Mouse (Mus musculus): ENCODE results near the gene Ndufaf7. TPM values are rescaled to one million over a fixed set of nuclear protein-coding genes. Genes with fewer than 3 reads are reported as not detected.

The Ndufaf7 gene
- polyA plus RNA-seq (2012; rRNA removed) = 4.9 and 9.2 TPM in 2 replicates

DNA sequence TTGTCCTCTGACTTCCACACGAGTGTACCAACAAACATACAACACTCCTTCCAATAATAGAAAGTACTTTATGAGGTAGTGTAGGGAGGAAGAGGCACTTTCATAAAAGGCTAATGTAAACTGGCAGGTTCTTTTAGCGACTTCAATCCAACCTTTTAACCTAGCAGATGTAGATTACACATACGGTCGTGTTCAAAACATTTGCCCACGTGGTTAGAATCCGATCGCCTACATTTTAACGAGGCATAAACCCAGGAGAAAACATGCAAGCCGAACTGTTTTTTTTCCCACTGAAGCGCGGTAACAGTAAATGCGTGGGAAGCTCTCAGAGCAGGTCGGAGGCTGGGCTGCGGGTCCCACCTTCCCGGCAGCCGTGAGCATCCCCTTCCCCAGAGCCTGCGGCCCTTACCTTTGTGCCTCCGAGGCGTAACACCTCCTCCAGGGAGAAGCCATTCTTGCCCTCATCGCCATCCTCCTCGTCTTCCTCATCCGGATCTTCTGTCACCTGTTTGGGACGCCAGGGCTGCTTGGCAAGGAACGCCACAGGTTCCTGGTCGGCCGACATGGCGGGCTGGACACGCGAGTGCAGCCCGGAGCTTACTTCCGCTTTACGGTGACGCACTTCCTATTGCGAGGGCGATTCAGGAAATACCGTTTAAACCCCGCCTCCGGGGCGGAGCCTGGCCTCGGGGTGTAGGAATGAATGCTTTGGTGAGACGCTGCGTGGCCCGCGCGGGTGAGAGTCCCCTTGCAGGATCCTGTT, at the start of gene Ndufaf7, which contains the start of gene Cebpz:
Gene Ndufaf7 (plus strand): TSS at position 671 of the 763 bp plus-strand sequence.
Gene Cebpz (minus strand): TSS at position 601 of the 763 bp plus-strand sequence.
- TF ChIP-seq POLR2A (IDR thresholded peaks at IDR 0.05; ENCODE audit: borderline replicate concordance, extremely low read depth, low read depth, low read length) = peak; percentile 91
- TF ChIP-seq CTCF (IDR thresholded peaks at IDR 0.05; ENCODE audit: insufficient read depth, low read length) = no peak
- peak; percentile 96 for DNase-seq
- under 1% methylated on average over 45 of the region's 45 CpGs for WGBS
- Histone ChIP-seq H3K4me1 (ENCODE audit: control insufficient read depth, insufficient read depth, low read length) (peaks cover 6% of the 10 kb centered on the region; the same call in 1 of the 2 replicates), H3K4me3 (replicated peaks; ENCODE audit: extremely low read depth, low read depth, low read length) (peak within 1 kb of the TSS; percentile 99)

DNA sequence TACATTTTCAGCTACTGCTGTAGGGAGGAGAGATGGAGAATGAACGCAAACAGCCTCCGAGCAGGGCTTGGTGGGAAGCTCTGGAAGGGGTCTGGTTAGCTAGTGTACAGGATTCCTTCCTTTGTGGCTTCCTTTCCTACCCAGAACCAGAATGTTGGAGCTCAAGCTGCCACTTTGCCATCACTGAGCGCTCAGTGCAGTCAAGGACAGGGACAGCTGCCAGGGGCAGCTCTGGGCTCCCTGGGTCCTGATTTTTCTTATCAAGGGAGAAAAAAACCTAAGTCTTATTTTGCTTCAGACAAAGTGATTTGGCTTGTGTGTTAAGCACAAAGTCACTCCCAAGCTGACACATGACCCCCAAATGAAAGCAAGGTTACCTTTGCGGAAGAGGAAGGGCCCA, 48.4 kb upstream of the Ndufaf7 start:
- WGBS = 73% methylated on average over 4 of the region's 4 CpGs
- no peak for DNase-seq
- H3K4me1 ChIP-seq (ENCODE audit: control insufficient read depth, insufficient read depth, low read length) = no peaks in the 10 kb centered on the region
- TF ChIP-seq POLR2A (IDR thresholded peaks at IDR 0.05; ENCODE audit: borderline replicate concordance, extremely low read depth, low read depth, low read length) (no peak), CTCF (IDR thresholded peaks at IDR 0.05; ENCODE audit: insufficient read depth, low read length) (no peak)
- no peak overlapping the region for H3K4me3 ChIP-seq (replicated peaks; ENCODE audit: extremely low read depth, low read depth, low read length)

GRCm38 (mm10) chr17:78889184-78889583, 47.8 kb upstream of the Ndufaf7 start:
- H3K4me3 ChIP-seq (replicated peaks; ENCODE audit: extremely low read depth, low read depth, low read length) = no peak overlapping the region
- no peak for DNase-seq
- TF ChIP-seq POLR2A (IDR thresholded peaks at IDR 0.05; ENCODE audit: borderline replicate concordance, extremely low read depth, low read depth, low read length) (no peak), CTCF (IDR thresholded peaks at IDR 0.05; ENCODE audit: insufficient read depth, low read length) (no peak)
- whole genome bisulfite sequencing = 53% methylated on average over 3 of the region's 3 CpGs
- H3K4me1 ChIP-seq (ENCODE audit: control insufficient read depth, insufficient read depth, low read length) = no peaks in the 10 kb centered on the region

DNA sequence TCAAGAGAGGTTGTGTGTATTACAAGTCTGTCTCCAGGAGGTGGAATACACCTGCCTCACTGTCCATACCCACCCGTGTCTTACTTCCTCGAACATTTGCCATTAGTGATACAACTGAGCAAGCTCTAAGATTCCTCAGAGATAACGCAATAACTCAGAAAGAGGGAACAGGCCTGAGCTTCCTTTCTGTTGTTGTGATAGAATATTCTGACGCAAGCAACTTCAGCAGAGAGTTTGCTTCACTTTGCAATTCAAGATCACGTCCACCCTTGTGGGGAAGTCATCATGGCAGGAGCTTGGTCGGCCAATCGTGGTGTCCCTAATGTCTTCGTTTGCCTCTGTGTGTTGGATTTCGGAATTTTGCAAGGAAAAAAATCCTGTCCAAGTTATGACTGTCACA, 45.9 kb upstream of the Ndufaf7 start:
- Histone ChIP-seq H3K4me1 (ENCODE audit: control insufficient read depth, insufficient read depth, low read length) (no peaks in the 10 kb centered on the region), H3K4me3 (replicated peaks; ENCODE audit: extremely low read depth, low read depth, low read length) (no peak overlapping the region)
- DNase-seq = no peak
- TF ChIP-seq POLR2A (IDR thresholded peaks at IDR 0.05; ENCODE audit: borderline replicate concordance, extremely low read depth, low read depth, low read length) = no peak
- TF ChIP-seq CTCF (IDR thresholded peaks at IDR 0.05; ENCODE audit: insufficient read depth, low read length) = no peak
- WGBS = 71% methylated on average over 9 of the region's 9 CpGs

GRCm38 (mm10) chr17:78894991-78895390, 41.9 kb upstream of the Ndufaf7 start:
- 77% methylated on average over 7 of the region's 7 CpGs for WGBS
- Histone ChIP-seq H3K4me1 (ENCODE audit: control insufficient read depth, insufficient read depth, low read length) (no peaks in the 10 kb centered on the region), H3K4me3 (replicated peaks; ENCODE audit: extremely low read depth, low read depth, low read length) (no peak overlapping the region)
- no peak for TF ChIP-seq POLR2A (IDR thresholded peaks at IDR 0.05; ENCODE audit: borderline replicate concordance, extremely low read depth, low read depth, low read length)
- TF ChIP-seq CTCF (IDR thresholded peaks at IDR 0.05; ENCODE audit: insufficient read depth, low read length) = no peak
- no peak for DNase-seq

GRCm38 (mm10) chr17:78895394-78895793, 41.5 kb upstream of the Ndufaf7 start:
- Histone ChIP-seq H3K4me1 (ENCODE audit: control insufficient read depth, insufficient read depth, low read length) (no peaks in the 10 kb centered on the region), H3K4me3 (replicated peaks; ENCODE audit: extremely low read depth, low read depth, low read length) (peak overlapping the region; percentile 48)
- peak; percentile 26 for DNase-seq
- TF ChIP-seq CTCF (IDR thresholded peaks at IDR 0.05; ENCODE audit: insufficient read depth, low read length) (peak; percentile 50), POLR2A (IDR thresholded peaks at IDR 0.05; ENCODE audit: borderline replicate concordance, extremely low read depth, low read depth, low read length) (no peak)
- 8% methylated on average over 8 of the region's 8 CpGs for WGBS

GRCm38 (mm10) chr17:78903158-78903557, 33.8 kb upstream of the Ndufaf7 start:
- Histone ChIP-seq H3K4me1 (ENCODE audit: control insufficient read depth, insufficient read depth, low read length) (no peaks in the 10 kb centered on the region), H3K4me3 (replicated peaks; ENCODE audit: extremely low read depth, low read depth, low read length) (no peak overlapping the region)
- WGBS = 51% methylated on average over 2 of the region's 2 CpGs
- TF ChIP-seq CTCF (IDR thresholded peaks at IDR 0.05; ENCODE audit: insufficient read depth, low read length) (no peak), POLR2A (IDR thresholded peaks at IDR 0.05; ENCODE audit: borderline replicate concordance, extremely low read depth, low read depth, low read length) (no peak)
- DNase-seq = no peak

- WGBS = 80% methylated on average over 5 of the region's 5 CpGs
- Histone ChIP-seq H3K4me1 (ENCODE audit: control insufficient read depth, insufficient read depth, low read length) (no peaks in the 10 kb centered on the region), H3K4me3 (replicated peaks; ENCODE audit: extremely low read depth, low read depth, low read length) (no peak within 1 kb of the TSS)
- no peak for DNase-seq
- no peak for TF ChIP-seq CTCF (IDR thresholded peaks at IDR 0.05; ENCODE audit: insufficient read depth, low read length)
Observed at GRCm38 (mm10) chr17:78906892-78907291, 30.0 kb upstream of the Ndufaf7 start, which contains the start of gene Sult6b1. Sult6b1 (minus strand) TSS chr17:78906992.

- 76% methylated on average over 2 of the region's 2 CpGs for WGBS
- DNase-seq = no peak
- no peaks in the 10 kb centered on the region; the same call in 1 of the 2 replicates for H3K4me1 ChIP-seq (ENCODE audit: control insufficient read depth, insufficient read depth, low read length)
- H3K4me3 ChIP-seq (replicated peaks; ENCODE audit: extremely low read depth, low read depth, low read length) = no peak overlapping the region
- TF ChIP-seq CTCF (IDR thresholded peaks at IDR 0.05; ENCODE audit: insufficient read depth, low read length) (no peak), POLR2A (IDR thresholded peaks at IDR 0.05; ENCODE audit: borderline replicate concordance, extremely low read depth, low read depth, low read length) (no peak)
Observed at GRCm38 (mm10) chr17:78909374-78909773, 27.6 kb upstream of the Ndufaf7 start.

GRCm38 (mm10) chr17:78912861-78913281, 24.1 kb upstream of the Ndufaf7 start:
- 20% methylated on average over 6 of the region's 6 CpGs for WGBS
- no peak for DNase-seq
- no peak for TF ChIP-seq CTCF (IDR thresholded peaks at IDR 0.05; ENCODE audit: insufficient read depth, low read length)
- no peak for TF ChIP-seq POLR2A (IDR thresholded peaks at IDR 0.05; ENCODE audit: borderline replicate concordance, extremely low read depth, low read depth, low read length)
- H3K4me3 ChIP-seq (replicated peaks; ENCODE audit: extremely low read depth, low read depth, low read length) = peak overlapping the region; percentile 37
- H3K4me1 ChIP-seq (ENCODE audit: control insufficient read depth, insufficient read depth, low read length) = peaks cover 10% of the 10 kb centered on the region

Measured in lung, adult 2 months (tissue).